Mouse (Mus musculus): ENCODE data around the gene Casp9. TPM values are rescaled to one million over a fixed set of nuclear protein-coding genes. Genes with fewer than 3 reads are reported as not detected.

Gene Casp9
- total RNA-seq, 1 experiment from 2014 or later = 15.3 TPM

DNA sequence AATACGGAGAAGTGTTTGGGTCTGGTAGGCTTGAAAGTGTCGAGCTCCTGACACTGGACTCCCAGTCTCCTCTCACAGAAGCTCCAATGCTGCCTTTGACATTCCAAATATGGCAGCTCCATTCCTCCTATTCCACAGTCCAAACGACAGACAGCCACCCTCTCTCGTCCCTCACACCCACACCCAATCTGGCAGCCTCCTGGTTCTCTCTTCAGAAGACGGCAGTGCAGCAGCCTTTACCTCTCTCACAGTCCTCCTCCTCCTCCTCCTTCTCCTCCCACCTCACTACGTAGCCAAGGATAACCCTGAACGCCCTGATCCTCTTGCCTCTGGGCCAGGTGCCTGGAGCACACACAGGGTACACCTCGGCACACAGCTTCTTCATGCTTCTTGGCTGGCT, 13.6 kb upstream of the Casp9 start:
- DNase-seq = no peak

DNA sequence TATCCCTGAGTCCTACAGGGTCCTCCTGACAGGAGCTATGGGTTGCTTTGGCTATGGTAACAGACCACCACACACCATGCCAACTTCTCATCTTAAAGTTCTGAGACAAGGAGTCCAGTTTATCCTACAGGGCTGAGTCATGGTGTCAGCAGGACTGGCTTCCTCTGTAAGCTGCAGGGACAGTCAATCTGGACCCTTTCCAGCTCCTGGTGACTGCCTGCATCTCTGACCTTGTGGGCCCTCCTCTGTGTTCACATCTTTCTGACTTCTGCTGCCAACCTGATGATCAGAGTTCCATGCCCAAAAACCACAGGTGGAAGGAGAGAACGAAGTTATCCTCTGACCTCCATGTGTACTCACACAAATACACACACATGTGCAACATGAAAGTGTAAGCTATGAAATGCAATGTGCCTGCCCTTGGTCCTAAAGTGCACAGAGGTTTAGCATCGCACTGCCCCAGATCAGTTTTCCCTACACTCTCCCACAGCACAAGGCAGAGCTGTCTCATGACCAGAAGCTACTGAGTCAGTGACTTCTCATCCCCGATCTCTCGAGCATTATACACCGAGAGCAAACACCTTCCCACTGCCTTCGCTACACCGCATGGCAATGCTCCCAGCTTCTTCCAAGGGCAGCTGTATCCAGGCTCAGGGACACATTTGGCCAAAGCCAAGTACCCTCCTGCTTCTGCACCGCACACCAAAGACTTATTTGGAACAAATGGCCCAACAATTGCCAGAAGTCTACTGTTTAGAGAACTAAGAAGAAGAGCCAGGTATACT, 12.0 kb upstream of the Casp9 start:
- DNase-seq = peak; percentile 80

DNA sequence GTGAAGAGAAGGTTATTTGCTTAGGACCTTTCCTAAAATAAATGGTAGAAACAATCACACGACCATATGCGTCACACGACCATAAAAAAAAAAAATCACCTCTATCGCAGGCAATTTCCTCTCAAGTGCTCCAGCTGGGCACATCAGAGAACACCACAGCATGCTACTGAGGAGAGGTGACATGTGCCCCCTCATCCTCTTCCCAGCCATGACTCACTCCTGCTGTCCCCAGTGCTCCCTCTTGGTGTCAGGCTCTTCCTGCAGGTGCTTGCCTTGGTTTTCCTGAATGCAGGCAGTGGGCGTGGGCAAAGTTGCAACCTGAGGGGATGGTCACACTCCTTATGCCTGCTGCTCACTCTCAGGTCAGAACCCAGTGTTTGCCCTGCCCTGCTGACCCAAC, 8.6 kb upstream of the Casp9 start:
- DNase-seq = no peak

DNA sequence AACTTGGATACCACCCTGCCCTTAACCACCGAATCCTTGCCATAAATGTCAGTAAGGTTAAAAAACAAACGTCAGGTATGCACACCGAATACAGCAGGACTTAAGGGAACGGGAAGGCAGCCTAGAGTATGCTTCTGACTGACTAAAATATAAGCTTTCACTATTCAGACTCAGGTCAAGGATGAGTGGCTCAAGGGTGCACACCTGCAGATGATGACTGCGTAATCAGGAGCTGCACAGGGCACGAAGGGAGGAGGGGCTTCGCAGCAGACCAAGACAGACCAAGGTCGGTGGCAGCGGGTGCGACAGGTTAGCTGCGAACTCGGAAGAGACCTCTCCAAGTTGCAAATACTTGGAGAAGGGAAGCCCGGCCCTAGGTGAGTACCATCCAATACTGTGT, 7.3 kb upstream of the Casp9 start:
- no peak for DNase-seq

DNA sequence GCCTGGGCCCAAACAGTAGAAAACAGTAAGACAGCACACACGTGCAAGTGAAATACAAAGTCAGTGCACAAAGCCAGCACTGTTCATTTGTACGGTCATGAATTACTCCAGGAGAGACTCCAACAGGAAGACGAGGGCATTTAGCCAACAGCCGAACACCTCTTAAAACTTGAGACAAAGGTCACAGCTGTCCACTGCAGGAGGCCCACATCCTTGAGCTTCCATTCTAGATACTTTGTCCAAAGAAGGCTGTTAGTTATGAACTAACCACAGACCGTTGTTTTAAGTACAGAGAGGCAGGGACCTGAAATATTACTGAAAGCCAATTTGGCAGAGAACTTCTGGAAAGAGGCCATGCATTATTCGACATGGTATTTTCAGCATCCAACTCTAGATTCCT, 6.4 kb upstream of the Casp9 start:
- DNase-seq = peak; percentile 51

DNA sequence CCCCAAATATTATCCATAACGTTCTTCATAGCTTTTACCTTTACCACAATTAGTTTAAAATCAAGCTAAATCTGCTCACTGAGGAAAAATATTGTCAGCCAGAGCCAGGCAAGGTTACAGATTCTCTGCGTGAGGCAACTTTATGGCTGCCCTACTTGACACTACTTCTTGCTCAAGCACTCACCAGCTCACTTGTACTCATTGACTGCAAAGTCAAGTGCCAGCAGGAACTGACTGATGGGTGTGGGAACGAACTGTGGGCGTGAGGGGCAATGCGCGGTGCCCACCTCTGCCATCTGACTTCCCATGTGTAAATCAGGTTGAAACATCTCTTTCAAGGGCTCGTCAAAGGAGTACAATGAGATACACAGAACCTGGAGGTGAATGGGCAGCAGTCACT, 6.0 kb upstream of the Casp9 start:
- peak; percentile 56 for DNase-seq

DNA sequence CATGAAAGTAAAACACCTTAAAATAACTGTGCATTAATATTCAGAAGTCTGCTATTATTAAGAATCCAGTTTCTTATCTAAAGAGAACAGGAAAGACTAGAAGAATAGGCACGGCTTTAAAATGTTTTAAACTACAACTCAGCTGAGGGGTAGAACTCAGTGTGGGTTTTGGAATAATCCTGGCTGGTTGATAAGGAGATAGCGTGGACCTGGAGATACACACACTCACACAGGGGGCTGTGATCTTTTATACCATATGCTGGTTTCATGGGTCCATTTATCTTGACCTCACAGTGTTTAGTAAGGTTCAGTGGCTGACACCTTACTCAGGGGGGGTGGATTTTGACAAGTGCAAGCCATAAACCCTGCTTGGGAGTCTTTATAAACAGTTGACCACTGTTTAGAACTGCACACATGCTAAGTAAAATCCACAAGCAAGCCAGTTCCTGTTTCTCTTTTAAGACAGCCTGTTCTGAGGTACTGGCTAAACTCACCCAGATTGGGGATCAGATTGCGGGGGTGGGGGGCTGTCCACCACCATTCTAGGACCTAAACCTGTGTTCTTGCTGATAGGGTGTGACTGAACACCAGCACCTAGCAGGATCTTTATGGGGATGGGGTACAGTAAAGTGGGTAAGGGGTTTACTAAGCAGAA, 3.7 kb upstream of the Casp9 start:
- DNase-seq = no peak

DNA sequence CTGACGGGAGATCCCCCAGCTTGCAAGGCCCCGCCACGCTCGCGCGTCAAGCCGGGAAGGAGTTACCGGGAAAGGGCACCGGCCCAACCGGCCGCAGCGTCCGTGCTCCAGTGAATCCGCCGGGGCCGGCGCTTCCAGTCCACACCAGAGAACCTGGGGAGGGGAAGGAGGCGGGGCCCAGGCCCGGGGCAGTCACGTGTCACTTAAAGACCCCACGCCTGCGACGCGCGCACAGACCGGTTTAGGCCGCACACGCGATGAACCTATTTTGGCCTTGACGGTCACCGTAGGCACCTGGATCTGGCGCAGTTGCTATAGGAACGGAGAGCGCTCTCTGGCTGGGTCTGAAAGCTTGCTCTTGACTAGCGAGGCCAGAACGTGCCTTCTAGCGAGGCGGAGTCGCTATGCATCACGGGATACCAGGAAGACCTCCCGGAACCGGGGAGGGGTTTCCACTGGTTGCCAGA, 2.9 kb upstream of the Casp9 start, which contains the start of gene Dnajc16:
Gene Dnajc16 (minus strand): TSS at position 408 of the 467 bp plus-strand sequence.
- peak; percentile 98 for DNase-seq

DNA sequence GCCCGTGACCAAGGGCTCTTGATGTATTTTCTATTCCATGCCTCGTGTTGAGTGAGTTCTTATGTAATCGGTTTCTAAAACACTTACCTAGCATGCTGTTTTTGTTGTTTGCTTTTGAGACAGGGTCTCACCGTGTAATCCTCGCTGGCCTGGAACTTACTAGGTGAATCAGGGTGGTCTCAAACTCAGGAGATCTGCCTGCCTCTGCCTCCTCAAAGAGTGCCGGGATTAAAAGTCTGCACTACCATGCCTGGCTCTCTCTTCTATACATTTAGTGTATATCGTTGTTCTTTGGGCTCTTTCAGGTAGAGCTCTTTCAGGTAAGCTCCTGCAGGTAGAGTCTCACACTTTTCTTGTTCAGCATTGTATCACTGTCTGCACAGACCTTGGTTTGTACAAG, 1.9 kb upstream of the Casp9 start:
- no peak for DNase-seq

DNA sequence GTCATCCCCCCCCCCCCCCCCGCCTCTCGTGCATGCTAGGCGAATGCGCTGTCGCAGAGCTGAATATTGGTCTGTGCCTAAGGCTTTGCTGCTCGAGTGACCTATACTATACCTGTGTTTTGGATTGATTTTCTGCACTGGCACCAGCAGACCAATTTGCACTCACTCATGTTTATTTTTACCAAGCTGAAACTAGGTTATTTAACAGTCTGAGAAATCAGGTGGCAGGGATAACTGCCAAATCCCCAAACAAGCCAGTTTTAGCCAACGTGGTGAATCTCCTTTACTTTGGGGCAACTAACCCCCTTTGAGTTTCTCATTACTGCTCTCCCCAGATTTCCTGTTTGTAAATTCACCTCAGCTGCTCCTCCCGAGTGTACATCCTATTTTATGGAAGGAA, 1.5 kb upstream of the Casp9 start:
- no peak for DNase-seq

DNA sequence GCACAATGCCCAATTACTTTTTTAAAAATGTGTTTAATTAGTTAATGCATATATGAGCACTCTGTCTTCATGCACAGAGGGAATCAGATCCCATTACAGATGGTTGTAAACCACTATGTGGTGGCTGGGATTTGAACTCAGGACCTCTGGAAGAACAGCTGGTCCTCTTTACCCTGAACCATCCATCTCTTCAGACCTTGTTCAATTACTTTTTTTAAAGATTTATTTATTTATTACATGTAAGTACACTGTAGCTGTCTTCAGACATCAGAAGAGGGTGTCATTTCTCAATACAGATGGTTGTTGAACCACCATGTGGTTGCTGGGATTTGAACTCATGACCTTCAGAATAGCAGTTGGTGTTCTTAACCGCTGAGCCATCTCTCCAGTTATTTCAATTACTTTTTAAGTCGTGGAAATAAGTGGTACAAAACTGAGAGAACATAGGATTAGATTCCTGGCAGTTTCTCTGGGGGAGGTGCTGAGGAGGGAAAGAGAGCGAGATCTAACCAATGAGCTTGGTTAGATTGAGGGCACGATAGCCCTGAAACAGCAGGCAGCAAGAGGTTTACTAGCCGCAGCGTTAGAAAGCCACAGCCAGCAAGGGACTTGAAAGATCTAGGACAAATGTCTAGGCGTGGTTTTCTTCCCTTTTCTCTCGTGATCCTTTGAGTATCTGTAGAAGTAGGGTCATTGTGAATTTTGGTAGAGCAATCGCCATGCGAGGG, 694 bp upstream of the Casp9 start:
- no peak for DNase-seq

DNA sequence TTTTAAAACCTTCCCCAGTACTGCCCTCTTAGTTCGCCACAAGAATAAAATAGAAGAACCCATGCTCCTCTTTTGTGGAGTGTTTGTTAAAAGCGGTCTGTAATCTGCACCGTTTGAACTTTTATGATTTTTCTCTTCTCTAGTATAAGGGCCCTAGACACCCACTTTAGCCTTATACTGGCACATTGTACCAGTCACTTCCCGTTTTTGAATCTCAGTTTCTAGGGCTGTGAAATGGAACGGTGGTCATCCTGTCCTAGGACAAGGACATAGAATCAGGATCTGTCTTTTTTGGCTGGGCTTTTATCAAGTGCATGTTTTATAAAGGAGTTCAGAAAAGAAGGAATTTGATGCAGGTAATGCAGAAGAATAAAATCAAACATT, 732 bp downstream of the Casp9 start:
- DNase-seq = peak; percentile 1

DNA sequence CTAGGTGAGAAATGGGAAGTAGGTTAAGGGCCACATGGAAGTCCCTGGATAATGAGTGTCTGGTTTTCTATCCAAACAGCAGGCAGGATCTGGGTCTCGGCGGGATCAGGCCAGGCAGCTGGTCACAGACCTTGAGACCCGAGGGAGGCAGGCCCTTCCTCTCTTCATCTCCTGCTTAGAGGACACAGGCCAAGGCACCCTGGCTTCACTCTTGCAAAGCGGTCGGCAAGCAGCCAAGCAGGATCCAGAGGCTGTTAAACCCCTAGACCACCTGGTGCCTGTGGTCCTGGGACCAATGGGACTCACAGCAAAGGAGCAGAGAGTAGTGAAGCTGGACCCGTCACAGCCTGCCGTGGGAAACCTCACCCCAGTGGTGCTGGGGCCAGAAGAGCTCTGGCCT, 2.9 kb downstream of the Casp9 start:
- peak; percentile 40 for DNase-seq

DNA sequence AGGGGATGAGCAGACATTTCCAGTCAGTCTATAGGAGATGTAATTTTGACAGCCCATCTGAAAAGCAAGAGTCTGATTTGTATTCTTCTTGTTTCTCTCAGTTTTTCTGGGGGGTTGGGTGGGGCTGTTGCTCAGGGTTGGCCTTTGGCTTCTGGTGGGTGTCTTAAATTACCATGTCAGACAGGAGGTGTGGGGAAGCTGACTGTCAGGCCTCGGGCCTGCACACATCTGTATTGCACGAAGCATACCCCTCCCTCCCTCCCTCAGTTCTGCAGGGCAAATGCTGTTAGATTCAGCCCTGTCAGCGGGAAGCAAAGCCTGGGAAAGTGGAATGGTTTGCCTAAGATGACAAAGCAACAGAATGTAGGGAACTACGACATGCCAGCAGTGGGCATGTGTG, 3.5 kb downstream of the Casp9 start:
- no peak for DNase-seq

DNA sequence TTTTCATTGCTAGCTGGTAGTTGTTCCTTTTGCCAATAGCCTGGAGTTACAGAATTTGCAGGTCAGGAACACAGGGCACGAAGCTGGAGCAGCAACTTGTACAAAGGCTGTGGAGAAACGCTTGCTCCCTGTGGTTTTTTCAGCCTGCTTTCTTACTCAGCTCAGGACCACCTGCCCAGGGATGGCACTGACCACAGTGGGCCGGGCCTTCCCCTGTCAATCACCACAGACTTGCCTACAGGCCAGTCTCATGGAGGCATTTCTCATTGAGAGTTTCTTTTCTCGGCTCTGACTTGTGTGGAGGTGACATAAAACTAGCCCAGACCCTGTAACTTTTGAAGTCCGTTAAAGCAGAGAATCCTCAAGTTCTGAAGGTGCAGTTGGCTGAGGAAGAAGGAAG, 4.1 kb downstream of the Casp9 start:
- peak; percentile 1 for DNase-seq

DNA sequence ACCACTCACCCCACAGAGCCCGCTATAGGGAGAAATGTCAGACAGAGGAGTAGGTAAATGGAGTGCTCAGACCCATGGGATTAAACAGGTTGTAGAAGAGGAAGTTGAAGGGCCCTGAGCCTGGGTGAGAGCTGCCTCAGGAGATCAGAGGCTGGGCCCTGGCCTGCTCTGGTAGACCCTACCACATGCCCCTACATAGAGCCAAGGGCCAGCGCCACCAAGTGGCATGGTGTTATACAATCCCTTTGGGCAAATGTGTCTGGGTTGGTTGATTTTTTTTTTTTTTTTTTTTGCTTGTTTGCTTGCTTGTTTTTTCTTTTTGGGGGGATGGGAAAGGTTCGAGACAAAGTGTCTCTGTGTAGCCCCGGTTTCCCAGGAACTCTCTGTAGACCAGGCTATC, 10.7 kb downstream of the Casp9 start:
- no peak for DNase-seq

DNA sequence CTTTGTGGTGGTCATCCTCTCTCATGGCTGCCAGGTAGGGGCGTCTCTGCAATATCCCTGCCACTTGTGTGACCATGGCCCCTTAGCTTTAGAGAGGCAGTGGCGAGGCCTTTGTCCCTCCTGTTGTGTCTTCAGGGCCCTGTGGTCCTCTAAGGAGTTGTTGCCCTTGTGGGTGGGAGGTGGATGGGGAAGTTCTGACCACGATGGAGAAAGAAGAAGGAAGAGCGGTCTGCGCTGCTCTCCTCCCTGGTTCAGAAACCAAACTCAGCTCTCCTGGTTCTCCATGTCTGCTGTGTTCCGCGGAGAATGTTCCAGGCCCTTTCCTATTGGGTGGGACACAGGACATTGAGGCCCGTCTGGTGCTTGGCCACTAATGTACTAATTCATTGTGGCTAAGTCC, 12.5 kb downstream of the Casp9 start:
- no peak for DNase-seq

DNA sequence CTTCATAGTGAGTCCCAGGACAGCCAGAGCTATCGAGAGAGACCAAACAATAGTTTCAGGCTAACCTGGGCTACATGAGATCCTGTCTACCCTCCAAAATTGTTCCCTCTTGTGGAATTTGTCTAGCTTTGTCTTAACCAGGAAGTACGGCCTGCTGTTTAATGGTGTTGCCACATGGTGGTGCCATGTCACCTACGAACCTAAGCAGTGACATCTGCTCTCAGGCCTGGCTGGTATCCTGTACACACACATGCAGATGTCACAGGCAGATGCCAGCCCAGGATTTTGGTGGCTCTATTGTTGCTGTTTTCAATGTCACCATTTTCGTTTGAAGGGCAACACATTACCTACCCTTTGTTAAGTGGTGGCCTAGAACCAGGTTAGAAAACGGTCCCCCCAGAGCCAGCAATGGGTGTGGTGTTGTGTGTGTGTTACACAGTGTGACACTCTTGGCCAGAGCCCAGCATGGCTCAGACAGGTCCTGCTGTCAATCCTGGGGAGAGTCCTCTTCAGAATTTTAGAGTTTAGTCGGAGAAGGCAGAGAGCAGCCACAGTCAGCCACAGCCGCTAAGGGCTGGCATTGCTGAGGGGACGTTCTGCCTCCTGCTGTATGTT, 16.5 kb downstream of the Casp9 start:
- peak; percentile 42 for DNase-seq

DNA sequence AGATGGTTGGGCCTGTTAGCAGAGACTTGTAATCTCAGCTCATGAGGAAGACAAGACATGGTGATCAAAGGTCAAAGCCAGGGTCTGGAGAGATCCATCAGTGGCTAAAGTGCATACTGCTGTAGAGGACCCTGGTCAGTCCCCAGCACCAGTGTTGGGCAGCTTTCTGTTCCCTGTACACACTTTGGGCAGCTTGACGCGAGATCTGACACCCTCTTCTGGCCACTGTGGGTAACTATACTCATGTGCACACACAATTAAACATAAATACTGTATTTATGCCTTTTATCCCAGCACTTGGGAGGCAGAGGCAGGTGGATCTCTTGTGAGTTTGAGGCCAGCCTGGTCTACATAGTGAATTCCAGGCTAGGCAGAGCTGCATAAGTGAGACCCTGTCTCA, 17.6 kb downstream of the Casp9 start:
- no peak for DNase-seq

DNA sequence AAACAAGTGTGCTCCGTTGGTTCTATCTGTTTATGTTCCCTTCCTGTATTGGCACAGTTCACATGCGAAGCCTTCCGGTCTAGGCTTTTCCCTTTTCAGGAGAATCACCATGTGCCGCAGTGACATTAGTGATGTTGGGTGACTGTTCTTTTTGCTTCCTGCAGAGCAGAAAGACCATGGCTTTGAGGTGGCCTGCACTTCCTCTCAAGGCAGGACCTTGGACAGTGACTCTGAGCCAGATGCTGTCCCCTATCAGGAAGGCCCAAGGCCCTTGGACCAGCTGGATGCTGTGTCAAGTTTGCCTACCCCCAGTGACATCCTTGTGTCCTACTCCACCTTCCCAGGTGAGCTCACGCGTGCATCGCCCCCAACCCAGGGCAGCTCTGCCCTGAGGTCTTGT, 18.0 kb downstream of the Casp9 start:
- no peak for DNase-seq

DNA sequence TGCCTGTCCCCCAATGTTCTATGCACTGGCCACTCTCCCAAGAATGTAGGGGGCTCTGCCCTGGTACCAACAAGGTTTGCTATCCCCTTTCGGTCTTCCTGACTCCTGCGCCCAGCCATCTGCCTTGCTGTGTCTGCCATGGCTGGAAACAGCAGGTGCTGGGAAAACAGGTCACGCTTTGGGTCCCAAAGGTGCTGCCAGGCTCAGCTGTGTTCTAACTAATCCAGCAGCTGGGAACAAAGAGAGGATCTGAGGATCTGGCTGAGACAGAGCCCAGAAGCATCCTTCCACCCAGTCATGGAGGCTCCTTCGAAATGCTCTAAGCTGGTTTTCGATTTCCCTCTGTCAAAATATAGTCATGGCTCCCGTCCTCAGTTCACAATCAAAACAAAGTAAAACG, 22.9 kb downstream of the Casp9 start:
- no peak for DNase-seq

DNA sequence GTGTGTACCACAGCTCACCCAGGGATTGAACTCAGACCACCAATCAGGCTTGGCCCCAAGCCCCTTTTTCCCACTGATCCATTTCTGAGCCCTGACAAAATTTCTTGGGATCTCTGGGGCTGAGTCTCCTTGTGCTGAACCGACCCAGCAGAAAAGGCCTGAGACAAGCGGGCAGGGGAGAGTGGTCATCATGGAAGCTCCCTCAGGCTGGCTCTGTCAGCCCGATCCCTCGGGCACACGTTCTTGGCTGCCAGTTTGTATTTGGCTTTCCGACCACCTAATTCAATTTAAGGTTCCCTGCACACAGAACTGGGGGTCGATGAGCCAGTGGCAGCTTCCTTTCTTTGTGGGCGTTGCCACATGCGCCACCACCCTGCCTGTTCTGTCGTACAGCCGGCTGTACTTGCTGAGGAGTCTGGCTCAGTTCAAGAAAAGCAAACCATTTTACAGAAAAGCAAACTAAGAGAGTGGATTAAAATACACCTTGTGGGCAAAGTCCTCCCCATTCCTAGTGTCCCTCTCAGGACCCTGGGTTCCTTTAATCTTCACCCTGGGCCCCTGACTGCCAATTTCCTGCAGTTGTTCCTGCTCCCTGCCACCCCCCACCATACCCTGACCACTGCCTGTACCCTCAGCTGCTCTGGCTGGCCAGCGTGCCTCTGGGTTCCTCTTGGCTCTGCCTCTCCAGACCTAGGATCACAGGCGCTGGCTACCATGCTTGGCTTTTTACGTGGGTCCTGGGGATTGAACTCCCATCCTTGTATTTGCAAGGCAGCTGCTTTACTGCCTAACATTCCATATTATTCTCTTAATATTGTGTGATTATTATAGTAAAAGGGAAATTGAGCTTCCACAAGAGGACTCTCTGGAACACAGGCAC, 23.6 kb downstream of the Casp9 start:
- no peak for DNase-seq

All from adrenal gland, postnatal 14 days (tissue).